Mouse (Mus musculus) cerebellum, adult 11-12 months (tissue): ENCODE measurements around the gene Arl9.
A peak's percentile ranks its signal among the peaks of the same experiment; 100 is the strongest.
"Not testable (repeated sequence)": the region's sequence is repeated elsewhere in the genome, so short reads cannot be mapped to it uniquely, and the experiment has no call there.

Experiments used
- DNase-seq: peaks from one replicate; pipeline ENCODE4 v3.0.0; 2022

Arl9 gene

GRCm38 (mm10) chr5:77004051-77004821 lies at the start of gene Arl9:
Gene Arl9 (plus strand): TSS chr5:77004055.
- no peak for DNase-seq

- DNase-seq, result no peak
Observed at GRCm38 (mm10) chr5:76954271-76954900, 49.5 kb upstream of the Arl9 start.

DNA sequence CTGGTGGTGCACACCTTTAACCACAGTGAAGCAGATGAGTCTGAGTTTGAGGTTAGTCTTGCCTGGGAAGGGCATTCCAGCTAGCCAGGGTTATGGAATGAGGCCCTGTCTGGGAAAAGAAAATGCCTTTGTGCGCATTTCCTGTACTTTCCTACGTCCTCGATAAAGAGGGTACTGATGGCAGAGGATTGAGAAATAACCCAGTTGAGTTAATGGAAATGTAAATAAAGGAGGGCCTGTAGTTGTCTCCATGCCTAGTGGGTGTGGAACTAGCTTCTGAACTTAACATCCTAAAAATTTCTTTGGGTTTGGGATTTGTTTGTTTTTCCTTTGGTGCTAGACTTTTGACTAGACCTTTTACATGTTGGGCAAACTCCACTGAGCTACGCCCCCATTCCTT lies 48.4 kb upstream of the Arl9 start:
- DNase-seq, result no peak

GRCm38 (mm10) chr5:76957954-76958353 lies 45.9 kb upstream of the Arl9 start:
- no peak for DNase-seq

GRCm38 (mm10) chr5:76959587-76959986 lies 44.3 kb upstream of the Arl9 start:
- DNase-seq, result no peak

DNA sequence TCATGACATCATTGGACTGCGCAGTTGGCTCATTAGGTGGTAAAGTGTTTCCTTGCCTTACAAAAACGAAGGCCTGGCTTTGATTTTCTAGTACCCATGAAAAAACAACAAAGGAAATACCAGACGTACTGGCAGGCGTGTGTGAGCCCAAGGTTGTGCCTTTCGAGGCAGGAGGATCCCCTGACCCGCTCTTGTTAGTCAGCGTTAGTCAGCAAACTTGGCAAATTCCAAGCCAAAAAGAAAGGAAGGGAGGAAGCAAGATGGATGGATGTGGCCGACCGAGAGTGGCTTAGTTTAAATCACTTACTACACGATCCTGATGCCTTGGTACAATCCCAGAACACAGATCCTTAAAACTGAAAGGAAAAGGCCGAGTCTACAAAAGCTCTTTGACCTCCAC lies 41.3 kb upstream of the Arl9 start:
- DNase-seq, result no peak

DNA sequence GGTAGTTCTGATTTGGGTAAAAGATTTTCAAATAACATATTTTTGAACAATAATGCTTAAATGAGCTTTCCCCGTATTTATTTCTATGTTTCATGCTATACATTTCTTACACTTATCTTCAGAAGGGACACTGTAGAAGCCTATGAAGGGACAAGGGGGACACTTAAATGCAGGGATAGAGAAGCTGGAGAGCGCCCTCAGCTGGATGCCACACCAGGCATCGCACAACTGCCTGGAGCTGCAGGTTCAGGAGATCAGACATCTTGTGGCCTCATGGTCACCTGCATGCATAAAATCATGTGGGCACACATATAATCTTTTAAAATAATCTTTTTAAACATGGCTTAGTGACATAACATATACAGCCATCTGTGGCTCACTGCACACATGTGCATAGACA lies 39.2 kb upstream of the Arl9 start:
- no peak for DNase-seq

GRCm38 (mm10) chr5:76969250-76969649 lies 34.6 kb upstream of the Arl9 start:
- DNase-seq, result no peak

DNA sequence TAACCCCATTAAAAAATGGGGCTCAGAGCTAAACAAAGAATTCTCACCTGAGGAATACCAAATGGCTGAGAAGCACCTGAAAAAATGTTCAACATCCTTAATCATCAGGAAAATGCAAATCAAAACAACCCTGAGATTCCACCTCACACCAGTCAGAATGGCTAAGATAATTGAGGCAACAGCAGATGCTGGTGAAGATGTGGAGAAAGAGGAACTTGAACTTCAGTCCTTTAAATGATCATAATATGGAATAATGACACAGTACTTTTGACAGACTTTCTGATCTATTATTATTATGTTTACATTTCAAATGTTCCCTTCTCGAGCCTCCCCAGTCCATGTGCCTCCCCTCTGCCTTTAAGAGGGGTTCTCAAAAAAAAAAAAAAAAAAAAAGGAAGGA lies 32.7 kb upstream of the Arl9 start:
- not testable (repeated sequence) for DNase-seq

DNA sequence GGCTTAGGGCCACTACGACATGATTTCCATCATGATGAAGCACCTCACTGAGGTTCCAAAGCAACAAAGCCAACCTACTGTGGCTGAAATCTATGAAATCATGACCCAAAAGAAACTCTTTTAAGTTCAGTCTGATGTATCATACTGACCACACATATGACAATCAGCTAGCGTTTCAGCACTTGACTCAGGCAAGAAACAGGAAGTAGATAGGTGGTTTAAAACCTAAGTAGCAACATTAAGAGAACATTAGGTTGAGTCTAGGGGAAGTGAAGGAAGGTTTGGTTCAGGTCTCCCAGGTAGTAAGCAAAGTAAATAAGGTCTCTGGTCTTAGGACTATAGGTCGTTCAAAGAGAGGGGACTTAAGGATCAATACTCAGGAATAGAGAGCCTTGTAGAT lies 30.4 kb upstream of the Arl9 start:
- DNase-seq, result no peak

DNA sequence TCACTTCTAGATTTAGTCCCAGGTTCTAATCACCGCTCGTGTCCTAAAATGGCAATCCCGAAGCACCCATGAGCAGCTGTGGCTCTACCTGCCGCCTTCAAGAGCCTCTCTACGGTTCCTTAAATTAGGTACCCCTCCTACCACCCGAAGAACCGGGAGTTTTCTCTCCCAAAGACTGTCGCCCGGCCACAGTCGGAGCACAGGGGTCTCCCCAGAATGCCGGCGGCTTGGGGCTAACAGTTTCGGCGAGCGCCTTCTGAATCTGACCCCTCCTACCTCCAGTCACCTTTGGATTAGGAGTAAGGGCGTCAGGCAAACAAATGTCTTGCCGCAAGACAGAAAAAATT lies 29.7 kb upstream of the Arl9 start:
- no peak for DNase-seq

GRCm38 (mm10) chr5:76974554-76975285 lies 29.1 kb upstream of the Arl9 start, which contains the start of gene Srp72:
Gene Srp72 (plus strand): TSS chr5:76974683.
- DNase-seq, result peak; percentile 83

- no peak for DNase-seq
Observed at GRCm38 (mm10) chr5:76975736-76976135, 28.1 kb upstream of the Arl9 start.

DNA sequence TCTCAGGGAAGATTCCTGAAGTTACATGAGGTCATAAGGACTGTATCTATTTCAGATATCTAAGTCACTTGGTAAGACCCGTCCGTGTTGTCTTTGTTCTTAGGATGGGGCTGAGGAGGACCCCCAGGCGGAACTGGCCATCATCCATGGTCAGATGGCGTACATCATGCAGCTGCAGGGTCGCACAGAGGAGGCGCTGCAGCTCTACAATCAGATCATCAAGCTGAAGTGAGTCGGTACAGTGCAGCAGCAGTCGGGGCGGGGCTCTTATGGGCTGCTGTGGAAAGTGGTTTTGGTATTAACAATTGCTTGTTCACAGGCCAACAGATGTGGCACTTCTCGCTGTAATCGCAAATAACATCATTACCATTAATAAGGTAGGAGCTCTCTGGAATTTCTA lies 19.8 kb upstream of the Arl9 start:
- DNase-seq, result no peak

- no peak for DNase-seq
Observed at GRCm38 (mm10) chr5:76990789-76991188, 13.1 kb upstream of the Arl9 start.

GRCm38 (mm10) chr5:76993174-76993814 lies 10.6 kb upstream of the Arl9 start:
- no peak for DNase-seq

DNA sequence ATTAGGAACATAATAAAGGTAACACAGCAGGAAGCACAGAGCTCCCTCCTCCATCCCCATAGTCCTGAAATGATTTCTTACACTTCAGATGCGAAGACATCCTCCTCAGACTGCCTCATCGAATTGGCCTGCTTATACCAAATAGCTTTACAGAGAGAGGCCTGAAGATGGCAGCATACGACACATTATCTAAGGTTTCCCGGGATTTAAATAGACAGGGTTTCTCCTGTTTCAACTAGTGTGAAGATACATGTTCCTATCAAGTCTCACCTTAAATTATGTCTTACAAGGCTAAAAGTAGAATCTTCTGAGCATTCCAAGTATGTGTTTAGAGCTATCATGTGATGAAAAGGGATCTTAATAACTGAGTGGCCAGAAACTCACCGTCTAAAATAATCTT lies 5.4 kb upstream of the Arl9 start:
- no peak for DNase-seq

GRCm38 (mm10) chr5:77001192-77001591 lies 2.7 kb upstream of the Arl9 start:
- DNase-seq, result no peak

DNA sequence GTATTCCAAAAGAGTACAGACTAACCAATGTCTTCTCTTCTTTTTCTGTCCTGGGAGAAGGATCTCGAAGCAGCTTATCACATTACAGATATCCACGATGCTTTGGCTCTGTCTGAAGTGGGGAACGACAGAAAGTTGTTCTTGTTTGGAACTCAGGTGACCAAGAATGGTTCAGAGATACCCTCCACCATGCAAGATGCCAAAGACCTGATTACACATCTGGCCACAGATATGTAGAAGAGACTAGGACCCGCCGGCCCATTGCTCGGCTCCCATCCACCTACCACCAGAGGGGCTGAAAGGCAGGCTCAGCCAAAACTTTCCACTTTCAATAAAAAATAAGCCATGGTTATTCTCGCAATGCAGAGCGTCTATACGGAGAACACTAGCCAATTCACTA lies 6.5 kb downstream of the Arl9 start:
- no peak for DNase-seq

DNA sequence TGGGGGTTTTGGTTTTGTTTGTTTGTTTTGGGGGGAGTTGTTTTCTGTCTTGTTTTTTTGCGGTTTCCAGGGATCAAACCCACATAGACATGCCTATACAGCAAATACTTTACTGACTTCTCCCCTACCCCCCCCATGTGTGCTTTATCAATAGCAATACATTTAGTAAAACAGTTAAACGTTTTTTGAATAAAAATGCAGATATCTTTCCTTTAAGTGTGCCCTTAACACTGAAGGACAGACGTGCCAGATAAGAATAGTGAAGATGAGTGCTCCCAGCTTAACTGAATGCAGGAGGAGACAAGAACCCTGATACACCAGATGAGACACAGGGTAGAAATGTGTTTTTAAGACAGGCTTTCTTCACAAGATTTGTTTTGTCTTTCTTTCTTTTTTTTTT lies 7.2 kb downstream of the Arl9 start:
- no peak for DNase-seq

GRCm38 (mm10) chr5:77013171-77013570 lies 9.3 kb downstream of the Arl9 start:
- no peak for DNase-seq

GRCm38 (mm10) chr5:77015544-77016482 lies 12.0 kb downstream of the Arl9 start, which contains the start of gene Thegl:
Gene Thegl (plus strand): TSS chr5:77016023.
- DNase-seq, result peak; percentile 47
